Mouse (Mus musculus) lung, postnatal 0 days (tissue): ENCODE measurements around the gene St3gal3. TPM values are rescaled to one million over a fixed set of nuclear protein-coding genes. Genes with fewer than 3 reads are reported as not detected.

Experiments used
- ATAC-seq: fragments of 200-750 bp; cut with Nextera tagmentation; 2 replicates; pipeline ENCODE4 v1.8.0; 2017; ENCODE audit warnings: moderate library complexity
- DNase-seq: peaks from one replicate; pipeline ENCODE4 v3.0.0-alpha.2; 2016; ENCODE audit warnings: low spot score
- H3K27ac ChIP-seq: fragments of 300-500 bp; sonication (generic); 2 replicates; pipeline ENCODE4 v1.5.1; 2014; ENCODE audit warnings: antibody characterized with exemption, mild to moderate bottlenecking, low read length, mixed read lengths
- H3K27me3 ChIP-seq: fragments of 300-500 bp; sonication (generic); replicated peaks from 2 replicates; pipeline ENCODE4 v1.6.1; 2014; ENCODE audit warnings: low read length, mixed read lengths; ENCODE audit not compliant: insufficient read depth
- H3K36me3 ChIP-seq: fragments of 300-500 bp; sonication (generic); 2 replicates; pipeline ENCODE4 v1.6.1; 2014; ENCODE audit warnings: low read length, mixed read lengths; ENCODE audit not compliant: insufficient read depth
- H3K4me1 ChIP-seq: fragments of 300-500 bp; sonication (generic); 2 replicates; pipeline ENCODE4 v1.6.1; 2014; ENCODE audit warnings: antibody characterized with exemption, low read depth, low read length, mixed read lengths; ENCODE audit not compliant: insufficient read depth
- H3K4me2 ChIP-seq: fragments of 300-500 bp; sonication (generic); replicated peaks from 2 replicates; pipeline ENCODE4 v1.6.1; 2014; ENCODE audit warnings: low read depth, mild to moderate bottlenecking, low read length, moderate library complexity, mixed read lengths
- H3K4me3 ChIP-seq: fragments of 300-500 bp; sonication (generic); 2 replicates; pipeline ENCODE4 v1.5.1; 2014; ENCODE audit warnings: low read depth, low read length
- H3K9ac ChIP-seq: fragments of 300-500 bp; sonication (generic); replicated peaks from 2 replicates; pipeline ENCODE4 v1.6.1; 2014; ENCODE audit warnings: low read depth, mild to moderate bottlenecking
- H3K9me3 ChIP-seq: fragments of 300-500 bp; sonication (generic); 2 replicates; pipeline ENCODE4 v1.6.1; 2016; ENCODE audit warnings: low read length, mixed read lengths
- CTCF ChIP-seq: IDR thresholded peaks from 2 replicates; pipeline ENCODE4 v1.5.1; 2016; ENCODE audit warnings: antibody characterized with exemption, mild to moderate bottlenecking
- EP300 ChIP-seq: IDR thresholded peaks from 2 replicates; pipeline ENCODE4 v1.6.1; 2016; ENCODE audit warnings: antibody characterized with exemption, mild to moderate bottlenecking, control low read depth
- WGBS: fragments of 180-500 bp; shearing (Covaris S2); extraction: QIAGEN DNeasy Blood & Tissue Kit; methylation state at CpG from one replicate; pipeline ENCODE4 v1.1.7; 2014; 5-methylcytosine and 5-hydroxymethylcytosine counted together
- polyA plus RNA-seq: library from polyadenylated mRNA; unstranded; fragments of >200 nt; fragmentation: Nextera tagmentation; extraction: Ambion mirVana; gene quantifications from 2 replicates; pipeline ENCODE4 v1.2.1, GENCODE M21; 2015

The St3gal3 gene
- polyA plus RNA-seq, 1 experiment from 2014 or later, result 4.5 TPM

GRCm38 (mm10) chr4:118042671-118043320 lies 91.9 kb downstream of the St3gal3 start:
- 66% methylated on average over 7 of the region's 7 CpGs for WGBS
- H3K27ac ChIP-seq, result no peak overlapping the region
- ATAC-seq, result no peak

GRCm38 (mm10) chr4:118041145-118041544 lies 93.6 kb downstream of the St3gal3 start:
- no peaks in the 10 kb centered on the region for H3K27me3 ChIP-seq

More at GRCm38 (mm10) chr4:118042671-118043320, 91.9 kb downstream of the St3gal3 start:
- no peaks in the 10 kb centered on the region for H3K9me3 ChIP-seq
- DNase-seq, result no peak
- H3K4me1 ChIP-seq, result peaks cover 2% of the 10 kb centered on the region; the same call in 1 of the 2 replicates
- no peak overlapping the region for H3K4me2 ChIP-seq
- H3K27me3 ChIP-seq, result no peaks in the 10 kb centered on the region
- TF ChIP-seq EP300 (no peak), CTCF (no peak)
- H3K9ac ChIP-seq, result no peak overlapping the region
- H3K36me3 ChIP-seq, result no peaks in the 10 kb centered on the region
- H3K4me3 ChIP-seq, result no peak overlapping the region

GRCm38 (mm10) chr4:118040650-118041049 lies 94.1 kb downstream of the St3gal3 start:
- H3K27me3 ChIP-seq, result no peaks in the 10 kb centered on the region
- no peaks in the 10 kb centered on the region for H3K36me3 ChIP-seq
- H3K9ac ChIP-seq, result no peak overlapping the region
- TF ChIP-seq EP300, result no peak
- no peak for TF ChIP-seq CTCF
- H3K4me3 ChIP-seq, result no peak overlapping the region
- H3K4me2 ChIP-seq, result no peak overlapping the region
- H3K27ac ChIP-seq, result no peak overlapping the region
- no peak for DNase-seq
- no peak for ATAC-seq
- no peaks in the 10 kb centered on the region for H3K9me3 ChIP-seq
- WGBS, result 74% methylated on average over 4 of the region's 4 CpGs
- H3K4me1 ChIP-seq, result peaks cover 2% of the 10 kb centered on the region; the same call in 1 of the 2 replicates

More at GRCm38 (mm10) chr4:118041145-118041544, 93.6 kb downstream of the St3gal3 start:
- WGBS, result 78% methylated on average over 9 of the region's 9 CpGs
- H3K4me1 ChIP-seq, result peaks cover 2% of the 10 kb centered on the region; the same call in 1 of the 2 replicates
- H3K36me3 ChIP-seq, result no peaks in the 10 kb centered on the region
- no peak overlapping the region for H3K4me3 ChIP-seq
- no peak for ATAC-seq
- no peak for TF ChIP-seq CTCF
- TF ChIP-seq EP300, result no peak
- no peak overlapping the region for H3K4me2 ChIP-seq
- no peak for DNase-seq
- H3K9ac ChIP-seq, result no peak overlapping the region
- H3K27ac ChIP-seq, result no peak overlapping the region
- no peaks in the 10 kb centered on the region for H3K9me3 ChIP-seq

GRCm38 (mm10) chr4:118039964-118040363 lies 94.8 kb downstream of the St3gal3 start:
- 81% methylated on average over 4 of the region's 5 CpGs for WGBS
- H3K9ac ChIP-seq, result no peak overlapping the region
- H3K4me3 ChIP-seq, result no peak overlapping the region
- no peak for ATAC-seq
- no peaks in the 10 kb centered on the region for H3K9me3 ChIP-seq
- DNase-seq, result no peak
- no peaks in the 10 kb centered on the region for H3K27me3 ChIP-seq
- H3K4me2 ChIP-seq, result no peak overlapping the region
- no peaks in the 10 kb centered on the region for H3K36me3 ChIP-seq
- peaks cover 2% of the 10 kb centered on the region; the same call in 1 of the 2 replicates for H3K4me1 ChIP-seq
- no peak overlapping the region for H3K27ac ChIP-seq
- TF ChIP-seq CTCF (no peak), EP300 (no peak)

- no peaks in the 10 kb centered on the region for H3K4me1 ChIP-seq
- no peak overlapping the region for H3K4me3 ChIP-seq
- H3K9me3 ChIP-seq, result no peaks in the 10 kb centered on the region
- DNase-seq (no peak), ATAC-seq (no peak)
- H3K4me2 ChIP-seq, result no peak overlapping the region
- TF ChIP-seq CTCF, result no peak
- TF ChIP-seq EP300, result no peak
- H3K9ac ChIP-seq, result no peak overlapping the region
- WGBS, result 46% methylated on average over 1 of the region's 1 CpGs
- no peaks in the 10 kb centered on the region for H3K36me3 ChIP-seq
- H3K27me3 ChIP-seq, result no peaks in the 10 kb centered on the region
- H3K27ac ChIP-seq, result no peak overlapping the region
Measured at GRCm38 (mm10) chr4:118038023-118038422, 96.7 kb downstream of the St3gal3 start.

- Histone ChIP-seq H3K4me3 (no peak overlapping the region), H3K4me2 (no peak overlapping the region), H3K4me1 (no peaks in the 10 kb centered on the region), H3K36me3 (no peaks in the 10 kb centered on the region), H3K9me3 (no peaks in the 10 kb centered on the region), H3K27ac (no peak overlapping the region), H3K27me3 (no peaks in the 10 kb centered on the region), H3K9ac (no peak overlapping the region)
- DNase-seq (no peak), ATAC-seq (no peak)
- 58% methylated on average over 5 of the region's 5 CpGs for WGBS
- TF ChIP-seq CTCF, result no peak
- TF ChIP-seq EP300, result no peak
Measured at GRCm38 (mm10) chr4:118037406-118037805, 97.3 kb downstream of the St3gal3 start.
